Mouse (Mus musculus) gastrocnemius, postnatal 36 days (tissue): ENCODE measurements around the gene Zfp354a. TPM values are rescaled to one million over a fixed set of nuclear protein-coding genes. Genes with fewer than 3 reads are reported as not detected.
"Not testable (repeated sequence)": the region's sequence is repeated elsewhere in the genome, so short reads cannot be mapped to it uniquely, and the experiment has no call there.

ENCODE experiments used
- DNase-seq, 2 experiments: peaks; one replicate each; pipeline ENCODE4 v3.0.0; 2022
- intact Hi-C: fragments of 180-260 bp; cut with DNase I; formaldehyde crosslinking; loops from one replicate; pipeline ENCODE4 v1.15.1; 2025
- long read RNA-seq, 2 experiments: library from polyadenylated mRNA; stranded (forward); transcript quantifications; one replicate each; pipeline ENCODE4 v2.0.0; 2021
- total RNA-seq, 2 experiments: library from RNA; stranded (reverse); gene quantifications; 2 replicates each; pipeline ENCODE4 v1.2.3; 2021

Zfp354a gene
- 1 to 10 TPM; 2.9 to 3.0 TPM for total RNA-seq
- long read RNA-seq, experiment 1, partial matches to known transcripts, result 0 of 4 reads
- long read RNA-seq, experiment 1, other reads (novel, unspliced or antisense), result 2 of 4 reads
- long read RNA-seq, experiment 2, partial matches to known transcripts, result 0 of 4 reads
- long read RNA-seq, experiment 2, other reads (novel, unspliced or antisense), result 3 of 4 reads

DNA sequence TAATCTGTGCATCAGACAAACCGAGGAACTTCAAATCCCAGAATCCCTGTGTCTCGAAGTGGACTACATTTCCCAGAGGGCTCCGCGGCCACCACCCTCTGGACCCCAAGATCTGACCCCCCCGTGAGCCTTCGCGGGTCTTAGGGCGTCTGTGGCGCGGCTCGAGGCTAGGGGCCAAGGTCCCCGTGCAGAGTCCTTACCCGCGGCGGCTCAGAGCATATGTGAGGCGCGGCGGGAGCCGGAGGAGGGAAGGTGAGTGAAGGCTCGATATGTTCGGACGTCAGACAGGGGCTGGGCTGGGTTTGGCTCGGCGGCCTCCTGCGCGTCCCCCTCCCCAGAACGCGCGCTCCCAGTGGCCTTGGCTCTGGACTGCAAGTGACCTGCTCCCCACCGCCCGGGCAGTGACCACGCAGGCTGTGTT lies at the start of gene Zfp354a:
Gene Zfp354a, plus strand, starts transcription at position 107 of the 421 bp plus-strand sequence.
- peak; percentile 51 to 58 for DNase-seq
- intact Hi-C loops, result loop anchor here (1.0 to 5.0 kb wide), 3 partner anchors 123 to 237 kb away; partner anchors contain the start of gene Zfp354b

DNA sequence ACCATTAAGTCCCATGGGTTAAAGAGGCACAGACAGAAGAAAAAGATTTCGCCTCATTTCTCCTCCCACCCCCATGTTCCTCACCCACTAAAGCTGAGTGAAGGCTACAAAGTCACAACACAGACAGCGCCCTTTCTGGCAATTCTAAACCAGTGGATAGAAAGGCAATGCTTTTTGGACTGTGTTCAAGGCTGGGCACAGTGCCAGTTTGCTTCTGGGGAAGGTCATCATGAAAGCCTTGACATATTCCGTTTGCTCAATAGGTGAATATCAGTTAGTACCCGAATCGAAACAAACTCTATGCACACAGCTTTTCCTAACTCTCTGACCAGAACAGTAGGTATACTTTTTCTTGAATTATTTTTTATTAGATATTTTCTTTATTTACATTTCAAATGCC lies 47.2 kb upstream of the Zfp354a start:
- no peak for DNase-seq
- intact Hi-C loops, result no loop called here

DNA sequence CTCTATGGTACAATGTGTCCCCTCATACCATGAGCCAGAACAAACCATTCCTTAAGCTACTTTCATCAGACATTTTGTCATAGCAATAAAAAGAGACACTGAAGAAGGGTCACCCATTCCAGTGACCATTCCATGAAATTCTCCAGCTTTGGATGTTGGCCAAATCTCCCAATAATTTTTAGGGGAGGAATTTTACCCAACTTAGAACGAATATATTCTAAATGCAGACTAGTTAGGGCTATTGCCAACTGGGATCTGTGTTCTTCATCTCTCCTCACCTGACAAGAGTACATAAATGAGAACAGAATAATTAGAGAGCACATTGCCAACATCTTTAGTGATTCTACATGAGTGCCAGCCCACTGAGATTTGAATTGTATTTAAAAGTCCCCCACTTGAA lies 45.1 kb upstream of the Zfp354a start, which contains the start of gene Olfr54:
Gene Olfr54, plus strand, starts transcription at position 301 of the 400 bp plus-strand sequence.
- no peak for DNase-seq

DNA sequence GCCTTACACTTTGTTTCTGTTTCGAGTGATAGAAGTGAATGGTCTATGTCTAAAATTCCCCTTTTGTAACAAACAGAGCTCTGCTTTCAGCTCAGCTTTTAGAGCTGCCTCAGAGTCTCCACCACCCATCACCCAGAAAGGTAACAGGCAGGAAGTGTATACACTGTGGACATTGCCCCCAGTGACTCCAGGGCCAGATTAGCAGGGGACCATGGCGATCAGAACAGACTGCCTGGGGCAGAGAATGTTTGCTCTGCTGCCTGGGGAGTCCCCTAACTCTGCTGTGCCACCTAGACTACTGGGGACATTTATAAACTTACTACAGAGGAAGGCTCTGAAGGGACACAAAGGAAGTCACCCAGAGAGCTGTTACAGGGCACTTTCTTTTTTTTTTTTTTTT lies 42.7 kb upstream of the Zfp354a start:
- DNase-seq, result no peak
- intact Hi-C loops, result no loop called here

More for the DNA sequence above, 45.1 kb upstream of the Zfp354a start, which contains the start of gene Olfr54:
- intact Hi-C loops, result no loop called here

DNA sequence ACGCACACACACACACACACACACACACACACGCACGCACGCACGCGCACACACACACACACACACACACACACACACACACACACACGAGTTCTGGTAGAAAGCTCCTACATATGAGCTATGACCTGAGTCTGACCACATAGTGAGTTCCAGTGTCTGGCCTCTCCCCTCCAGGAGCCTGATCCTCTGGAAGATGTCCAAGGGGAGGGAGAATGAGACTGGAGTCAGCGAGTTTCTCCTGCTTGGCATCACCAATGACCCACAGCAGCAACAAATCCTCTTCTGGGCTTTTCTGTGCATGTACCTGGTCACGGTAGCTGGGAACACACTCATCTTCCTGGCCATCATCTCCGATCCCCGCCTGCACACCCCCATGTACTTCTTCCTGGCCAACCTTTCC lies 32.2 kb upstream of the Zfp354a start:
- DNase-seq, intact Hi-C loops: not testable (repeated sequence)

DNA sequence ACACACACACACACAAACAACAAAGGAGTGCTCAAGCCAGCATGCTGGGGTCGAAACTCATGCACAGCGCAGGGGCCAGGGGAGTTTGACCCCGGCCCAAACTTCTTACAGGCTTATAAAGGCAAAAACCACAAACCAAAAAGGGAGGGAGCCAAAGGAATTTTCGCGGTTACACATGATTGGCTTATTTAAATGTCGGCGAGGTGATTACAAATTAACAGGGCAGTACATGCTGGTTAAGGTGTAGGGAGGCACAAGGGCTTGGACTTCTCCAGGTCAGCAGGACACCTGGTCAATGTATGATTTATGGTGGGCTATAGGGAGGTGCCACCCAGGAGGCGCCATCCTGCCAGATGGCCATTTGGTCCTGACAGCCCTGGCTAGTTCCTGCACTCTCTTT lies 29.7 kb upstream of the Zfp354a start:
- intact Hi-C loops, DNase-seq: not testable (repeated sequence)

DNA sequence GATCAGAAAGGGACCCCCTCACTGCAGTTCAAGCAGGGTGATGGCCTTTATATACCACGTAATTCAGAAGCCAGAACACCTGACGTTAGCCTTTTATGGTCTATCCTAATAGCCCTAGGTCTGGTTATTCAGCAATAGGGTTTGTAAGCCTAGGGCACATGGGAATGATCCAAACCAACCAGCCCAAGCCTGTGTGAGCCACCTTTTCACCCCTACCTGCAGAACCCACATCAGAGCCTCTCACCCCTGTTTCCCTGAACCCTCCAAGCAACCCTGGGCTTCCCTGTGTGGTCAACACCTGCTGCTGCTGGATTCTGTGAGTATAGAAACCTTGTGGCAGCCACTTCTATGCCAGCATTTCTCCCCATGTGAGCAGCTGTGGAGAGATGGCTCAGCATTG lies 28.8 kb upstream of the Zfp354a start:
- DNase-seq, result no peak
- intact Hi-C loops, result loop anchor here (5.0 kb wide), 1 partner anchor 88 kb away; the partner anchor contains the start of gene 4933414I15Rik

DNA sequence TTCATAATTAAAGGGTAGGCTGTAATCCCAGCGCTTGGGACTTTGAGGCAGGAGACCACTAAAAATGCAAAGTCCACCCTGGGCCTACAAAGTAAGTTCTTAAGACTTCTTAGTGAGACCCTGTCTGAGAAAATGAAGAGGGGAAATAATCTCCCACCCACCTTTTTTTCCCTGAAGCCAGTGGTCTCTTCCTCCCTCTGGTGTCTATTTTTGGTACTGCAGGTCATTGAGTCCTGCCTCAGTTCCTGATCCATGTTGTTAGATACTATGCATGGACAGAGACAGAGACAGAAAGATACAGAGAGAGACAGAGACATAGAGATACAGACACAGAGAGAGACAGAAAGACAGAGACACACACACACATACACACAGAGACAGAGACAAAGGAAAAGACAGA lies 26.2 kb upstream of the Zfp354a start:
- DNase-seq, result no peak
- intact Hi-C loops, result loop anchor here (5.0 kb wide), 1 partner anchor 91 kb away; the partner anchor contains the start of gene 4933414I15Rik

DNA sequence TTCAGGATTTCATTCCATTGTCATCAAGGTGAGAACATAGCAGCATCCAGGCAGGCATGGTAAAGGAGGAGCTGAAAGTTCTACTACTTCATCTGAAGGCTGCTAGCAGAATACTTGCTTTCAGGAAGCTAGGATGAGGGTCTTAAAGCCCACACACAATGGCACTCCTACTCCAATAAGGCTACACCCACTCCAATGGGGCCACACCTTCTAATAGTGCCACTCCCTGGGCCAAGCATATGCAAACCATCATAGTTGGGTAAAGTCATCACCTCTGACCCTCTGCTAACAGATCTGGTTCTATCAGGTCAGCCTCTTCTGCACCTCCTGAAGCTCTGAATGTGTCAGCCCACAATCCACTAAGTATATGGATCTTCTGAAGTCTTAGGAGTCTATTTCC lies 24.9 kb upstream of the Zfp354a start:
- intact Hi-C loops, result loop anchor here (5.0 kb wide), 1 partner anchor 92 kb away; the partner anchor contains the start of gene 4933414I15Rik
- DNase-seq, result not testable (repeated sequence)

DNA sequence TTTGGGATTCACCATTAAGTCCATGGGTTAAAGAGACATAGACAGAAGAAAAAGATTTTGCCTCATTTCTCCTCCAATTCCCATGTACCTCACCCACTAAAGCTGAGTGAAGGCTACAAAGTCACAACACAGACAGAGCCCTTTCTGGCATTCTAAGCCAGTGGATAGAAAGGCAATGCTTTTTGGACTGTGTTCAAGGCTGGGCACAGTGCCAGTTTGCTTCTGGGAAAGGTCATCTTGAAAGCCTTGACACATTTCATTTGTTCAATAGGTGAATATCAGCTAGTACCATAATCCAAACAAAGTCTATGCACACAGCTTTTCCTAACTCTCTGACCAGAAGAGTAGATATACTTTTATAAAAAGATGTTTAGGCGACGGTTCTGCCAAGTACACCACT lies 23.1 kb upstream of the Zfp354a start:
- intact Hi-C loops, result no loop called here
- DNase-seq, result no peak

DNA sequence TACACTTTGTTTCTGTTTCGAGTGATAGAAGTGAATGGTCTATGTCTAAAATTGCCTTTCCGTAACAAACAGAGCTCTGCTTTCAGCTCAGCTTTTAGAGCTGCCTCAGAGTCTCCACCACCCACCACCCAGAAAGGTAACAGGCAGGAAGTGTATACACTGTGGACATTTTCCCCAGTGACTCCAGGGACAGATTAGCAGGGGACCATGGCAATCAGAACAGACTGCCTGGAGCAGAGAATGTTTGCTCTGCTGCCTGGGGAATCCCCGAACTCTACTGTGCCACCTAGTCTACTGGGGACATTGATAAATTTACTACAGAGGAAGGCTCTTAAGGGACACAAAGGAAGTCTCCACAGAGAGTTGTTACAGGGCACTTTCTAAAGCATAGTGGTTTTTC lies 14.3 kb upstream of the Zfp354a start:
- intact Hi-C loops, DNase-seq: not testable (repeated sequence)

DNA sequence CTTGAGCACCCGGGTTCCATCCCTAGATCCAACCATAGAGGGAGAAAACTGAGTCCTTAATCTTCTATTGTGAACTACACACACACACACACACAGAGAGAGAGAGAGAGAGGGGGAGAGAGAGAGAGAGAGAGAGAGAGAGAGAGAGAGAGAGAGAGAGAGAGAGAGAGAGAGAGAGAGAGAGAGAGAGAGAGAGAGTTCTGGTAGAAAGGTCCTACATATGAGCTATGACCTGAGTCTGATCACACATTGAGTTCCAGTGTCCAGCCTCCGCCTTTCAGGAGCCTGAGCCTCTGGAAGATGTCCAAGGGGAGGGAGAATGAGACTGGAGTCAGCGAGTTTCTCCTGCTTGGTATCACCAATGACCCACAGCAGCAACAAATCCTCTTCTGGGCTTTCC lies 11.2 kb upstream of the Zfp354a start, which contains the start of gene Olfr1375:
Gene Olfr1375, plus strand, starts transcription at position 301 of the 400 bp plus-strand sequence.
- DNase-seq, intact Hi-C loops: not testable (repeated sequence)

DNA sequence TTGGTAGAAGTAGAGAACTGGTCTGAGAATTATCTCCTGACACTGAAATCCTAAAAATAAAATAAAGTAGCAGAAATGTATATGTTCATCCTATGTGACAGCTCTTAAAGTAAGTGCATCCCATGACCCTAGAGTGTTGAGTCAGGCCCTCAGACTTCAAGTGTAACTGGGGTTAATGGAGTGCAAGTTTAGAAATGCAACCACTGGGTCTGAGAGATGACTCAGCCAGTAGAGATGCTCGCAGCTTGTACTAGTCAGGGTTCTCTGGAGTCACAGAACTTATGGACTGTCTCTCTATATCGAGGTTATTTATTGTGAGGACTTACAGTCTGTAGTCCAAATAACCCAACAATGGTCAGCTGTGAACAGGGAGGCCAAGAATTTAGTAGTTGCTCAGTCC lies 7.4 kb upstream of the Zfp354a start:
- intact Hi-C loops, result no loop called here
- no peak for DNase-seq

DNA sequence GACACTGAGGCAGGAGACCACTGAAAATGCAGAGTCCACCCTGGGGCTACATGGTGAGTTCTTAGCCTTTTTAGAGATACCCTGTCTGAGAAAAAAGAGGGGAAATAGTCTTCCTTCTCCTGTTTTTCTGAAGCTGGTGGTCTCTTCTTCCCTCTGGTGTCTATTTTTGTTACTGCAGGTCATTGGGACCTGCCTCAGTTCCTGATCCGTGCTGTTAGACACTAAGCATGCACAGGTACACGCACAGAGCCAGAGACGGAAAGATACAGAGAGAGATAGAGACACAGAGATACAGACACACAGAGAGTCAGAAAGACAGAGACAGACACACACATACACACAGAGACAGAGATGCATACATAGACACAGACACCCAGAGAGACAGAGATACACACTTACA lies 5.8 kb upstream of the Zfp354a start:
- intact Hi-C loops, result no loop called here

DNA sequence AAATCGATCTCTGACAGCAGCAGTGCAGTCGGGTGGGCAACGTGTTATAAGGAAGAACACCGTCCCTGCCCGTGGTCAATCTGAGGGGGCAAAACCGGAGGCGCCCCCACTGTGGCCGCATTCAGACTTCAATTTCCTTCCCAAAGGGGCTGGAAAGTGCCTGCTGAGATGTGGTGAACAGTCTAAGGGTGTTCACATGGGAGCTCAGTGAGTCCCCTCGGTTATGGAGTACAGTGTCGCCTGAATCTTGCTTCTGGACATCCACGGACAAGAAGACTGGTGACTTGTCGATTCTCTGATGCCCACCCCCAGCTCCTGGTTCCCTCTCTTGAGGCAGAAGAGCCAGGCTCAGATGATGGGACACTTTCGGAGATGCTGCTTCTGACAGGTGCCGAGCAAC lies 583 bp downstream of the Zfp354a start:
- no peak for DNase-seq
- intact Hi-C loops, result loop anchor here (1.0 to 5.0 kb wide), 3 partner anchors 123 to 237 kb away; partner anchors contain the start of gene Zfp354b

More for the DNA sequence above, 5.8 kb upstream of the Zfp354a start:
- no peak for DNase-seq

DNA sequence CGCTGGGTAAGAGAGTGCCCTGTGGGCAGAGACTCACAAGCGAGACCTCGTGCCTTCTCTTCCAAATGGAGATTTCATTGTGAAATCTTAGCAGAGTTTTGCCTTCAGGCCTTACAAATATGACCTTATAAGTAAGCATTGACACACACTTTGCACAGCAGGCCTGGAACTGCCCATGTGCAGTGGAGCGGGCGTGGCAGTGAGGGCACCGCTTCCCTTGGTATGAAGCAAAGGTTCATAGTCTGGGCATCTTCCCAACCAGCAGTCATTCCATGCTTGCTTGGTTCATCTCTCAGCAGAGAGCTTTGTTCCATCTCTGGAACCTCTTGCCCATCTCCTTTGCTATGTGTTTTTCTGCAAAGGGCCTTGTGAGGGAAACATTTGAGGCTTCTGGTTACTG lies 1.9 kb downstream of the Zfp354a start:
- intact Hi-C loops, result no loop called here
- no peak for DNase-seq

DNA sequence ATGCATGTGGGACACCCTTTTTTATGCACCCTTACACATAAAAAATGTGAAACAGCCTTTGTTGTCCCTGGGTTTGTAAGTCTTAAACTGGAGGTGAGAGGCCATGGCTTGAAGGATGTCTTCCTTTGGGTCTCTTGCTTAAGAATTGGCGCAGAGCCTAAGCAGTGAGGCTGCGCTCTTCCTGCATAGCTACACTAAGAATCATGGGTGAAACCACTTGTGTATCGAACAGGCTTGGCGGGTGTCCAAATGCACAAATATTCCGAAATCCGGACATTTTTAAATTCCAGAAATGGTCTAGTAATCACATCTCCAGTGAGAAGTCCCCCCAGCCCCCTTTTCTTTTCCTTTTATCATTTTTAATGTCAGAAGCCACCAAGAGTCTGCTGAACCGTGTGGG lies 4.2 kb downstream of the Zfp354a start:
- no peak for DNase-seq
- intact Hi-C loops, result no loop called here

DNA sequence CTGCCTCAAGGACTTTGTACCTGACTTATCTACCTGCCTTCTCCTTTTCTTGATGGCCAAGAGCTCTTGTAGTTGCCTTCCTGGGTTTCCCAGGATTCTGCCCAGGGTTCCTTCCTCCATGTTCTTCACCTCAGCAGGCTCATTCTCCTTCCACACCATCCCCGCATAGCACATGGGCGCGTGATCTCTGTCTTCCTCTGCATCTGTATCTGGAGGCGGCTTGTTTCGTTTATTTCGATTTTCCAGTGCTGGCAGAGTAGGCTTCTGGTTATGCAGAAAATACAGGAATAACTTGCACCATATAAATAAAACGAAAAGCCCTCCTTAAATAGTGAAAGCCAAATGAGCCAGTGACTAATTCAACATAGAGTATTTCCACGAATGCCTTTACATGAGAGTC lies 4.8 kb downstream of the Zfp354a start:
- DNase-seq, result no peak
- intact Hi-C loops, result no loop called here

DNA sequence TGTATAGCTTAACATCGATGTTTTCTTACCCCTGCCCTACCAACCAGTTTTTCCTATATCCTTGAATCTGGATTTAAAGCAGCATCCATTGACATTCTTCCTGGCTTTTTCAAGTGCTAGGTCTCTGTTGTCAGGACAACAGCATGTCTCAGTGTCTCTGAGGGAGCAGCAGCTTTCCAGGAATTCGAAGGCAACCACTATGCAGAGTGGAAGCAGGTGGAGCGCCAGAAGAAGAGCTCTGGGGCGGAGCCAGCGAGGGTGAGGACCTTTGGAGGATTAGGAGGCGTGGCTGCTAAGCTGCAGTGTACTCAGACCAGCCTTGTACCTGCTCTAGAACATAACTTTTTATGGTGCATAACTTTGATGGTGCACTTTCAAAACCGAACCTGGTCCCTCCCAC lies 25.5 kb downstream of the Zfp354a start:
- DNase-seq, result no peak
- intact Hi-C loops, result no loop called here

DNA sequence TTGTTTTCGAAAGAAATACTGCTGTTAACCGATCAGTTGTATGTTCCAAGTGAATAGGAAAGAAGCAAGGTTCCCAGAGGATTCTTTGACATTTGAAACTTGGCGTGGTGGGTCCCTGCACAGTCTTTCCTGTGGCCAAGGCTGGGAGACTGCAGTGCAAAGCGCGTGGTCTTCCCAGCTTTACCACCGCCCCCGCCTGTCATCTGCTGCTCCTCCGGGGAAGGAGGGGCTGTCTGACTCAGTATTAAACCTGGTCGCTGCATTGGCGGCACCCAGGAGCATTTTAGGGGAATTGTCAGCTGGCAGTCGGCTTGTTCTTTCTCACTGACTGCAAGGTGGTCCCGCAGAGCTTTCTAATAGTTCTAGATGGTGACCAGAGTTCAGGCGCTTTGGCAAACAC lies 26.2 kb downstream of the Zfp354a start:
- DNase-seq, result no peak
- intact Hi-C loops, result no loop called here

DNA sequence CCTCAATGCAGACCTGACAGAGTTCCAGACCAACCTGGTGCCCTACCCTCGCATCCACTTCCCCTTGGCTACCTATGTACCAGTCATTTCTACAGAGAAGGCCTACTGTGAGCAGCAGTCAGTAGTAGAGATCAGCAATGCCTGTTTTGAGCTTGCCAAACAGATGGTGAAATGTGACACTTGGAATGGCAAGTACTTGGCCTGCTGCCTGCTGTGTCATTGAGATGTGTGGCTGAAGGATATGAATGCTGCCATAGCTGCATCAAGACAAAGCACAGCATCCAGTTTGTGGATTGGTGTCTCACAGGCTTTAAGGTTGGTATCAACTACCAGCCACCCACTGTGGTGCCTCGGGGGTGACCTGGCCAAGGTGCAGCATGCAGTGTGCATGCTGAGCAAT lies 48.2 kb downstream of the Zfp354a start:
- no peak for DNase-seq
- intact Hi-C loops, result no loop called here

DNA sequence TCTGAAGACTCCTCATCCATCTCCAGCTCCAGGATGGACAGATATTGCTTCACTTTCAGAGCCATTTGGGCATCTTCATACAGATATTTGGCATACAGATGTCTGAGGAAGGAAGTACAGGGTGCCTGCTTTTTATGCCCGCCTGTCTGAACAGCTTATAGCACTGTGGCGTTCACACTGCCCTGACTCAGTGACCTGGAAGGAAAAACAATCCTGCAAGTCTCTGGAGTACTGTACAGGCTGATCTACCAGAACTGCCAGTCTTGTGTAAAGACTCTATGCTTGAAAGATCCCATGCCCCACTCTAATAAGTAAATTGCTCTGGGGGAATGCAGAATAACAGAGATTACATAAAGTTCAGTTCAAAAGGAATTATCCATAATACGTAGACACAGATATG lies 51.6 kb downstream of the Zfp354a start:
- DNase-seq, result no peak
- intact Hi-C loops, result no loop called here
